ENCODE assay signal across 26 mouse cellular contexts in the genomic region with DNA sequence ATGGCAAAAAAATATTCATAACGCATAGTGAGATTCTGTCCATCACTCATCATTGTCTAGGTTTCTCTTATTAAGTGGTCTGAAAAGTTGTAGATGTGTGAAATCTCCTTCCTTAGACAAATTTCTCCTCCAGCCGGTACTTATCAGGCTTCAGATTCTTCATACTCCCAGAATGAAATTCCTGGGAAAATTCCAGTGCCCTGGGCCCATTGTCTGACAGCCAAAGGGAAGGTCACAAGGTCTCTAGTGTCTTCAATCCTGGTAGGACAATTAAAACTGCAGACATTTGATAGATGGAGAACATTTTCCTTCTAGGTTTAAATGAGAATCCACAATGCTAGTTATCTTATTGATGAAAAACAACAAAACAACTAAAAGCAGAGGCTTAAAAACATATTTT. TPM values are rescaled to one million over a fixed set of nuclear protein-coding genes. Genes with fewer than 3 reads are reported as not detected.
A peak's percentile ranks its signal among the peaks of the same experiment; 100 is the strongest.
DNase-seq lines count a peak whose midpoint lies in the region; ATAC-seq and TF ChIP-seq lines count a peak whose summit lies in the region.
"Had no signal": no experiment of that assay in that cellular context is flagged by ENCODE, and none has a peak within 500 bp of the region (broad histone marks: within the 10 kb centered on the region; RNA-seq: fewer than 3 reads in every experiment).

No protein-coding gene starts in this region.

- no peak overlapping the region for H3K4me2 ChIP-seq in lung, embryonic 14.5 days
- H3K4me2 ChIP-seq: neural tube, embryonic 13.5 days had no signal

- peak; percentile 64 for DNase-seq in lung, embryonic 14.5 days
- DNase-seq in lung, adult 2 months: no peak
- peak; percentile 37 for DNase-seq in kidney, adult 9 months
- DNase-seq in kidney, postnatal 4 days: peak; percentile 8 to 26
- peak; percentile 24 to 56 for DNase-seq in lung, postnatal 4 days
- DNase-seq in thymus, postnatal 25 days: no peak
- no peak for DNase-seq in cerebellum, adult 9-10 months
- DNase-seq in frontal cortex, postnatal 25 days (ENCODE audit: low spot score in 2 of 2): no peak
- DNase-seq: adrenal gland, postnatal 25 days; cerebellum, adult 11-12 months; cerebellum, postnatal 25 days; gastrocnemius, postnatal 25 days; midbrain, embryonic 14.5 days; right cerebral cortex, postnatal 25 days had no signal

- no peaks in the 10 kb centered on the region for H3K36me3 ChIP-seq in lung, embryonic 14.5 days (ENCODE audit: insufficient read depth)
- H3K36me3 ChIP-seq: neural tube, embryonic 13.5 days had no signal

- H3K4me1 ChIP-seq in lung, embryonic 14.5 days (ENCODE audit: insufficient read depth): peaks cover 4% of the 10 kb centered on the region; the same call in 1 of the 2 replicates
- H3K4me1 ChIP-seq in lung, adult 2 months (ENCODE audit: control insufficient read depth, insufficient read depth, low read length): no peaks in the 10 kb centered on the region
- H3K4me1 ChIP-seq: neural tube, embryonic 13.5 days had no signal

- H3K9me3 ChIP-seq in lung, embryonic 14.5 days (ENCODE audit: low read depth, low read length): no peaks in the 10 kb centered on the region
- H3K9me3 ChIP-seq: neural tube, embryonic 13.5 days had no signal

- no peak overlapping the region for H3K4me3 ChIP-seq in lung, embryonic 14.5 days (ENCODE audit: low read depth, low read length)
- H3K4me3 ChIP-seq in lung, adult 2 months (replicated peaks; ENCODE audit: extremely low read depth, low read depth, low read length): no peak overlapping the region
- H3K4me3 ChIP-seq: heart, adult 2 months; neural tube, embryonic 13.5 days had no signal

- TF ChIP-seq CTCF in lung, embryonic 14.5 days (IDR thresholded peaks at IDR 0.05; ENCODE audit: low read depth): no peak
- TF ChIP-seq CTCF in lung, adult 2 months (IDR thresholded peaks at IDR 0.05; ENCODE audit: insufficient read depth, low read length): no peak

- no peaks in the 10 kb centered on the region for H3K27me3 ChIP-seq in lung, embryonic 14.5 days (ENCODE audit: insufficient read depth, low read length)
- H3K27me3 ChIP-seq: neural tube, embryonic 13.5 days had no signal

- 35% methylated on average over 2 of the region's 2 CpGs for WGBS in lung, embryonic 14.5 days
- WGBS in lung, adult 2 months: 49% methylated on average over 2 of the region's 2 CpGs

- ATAC-seq in lung, embryonic 14.5 days (ENCODE audit: insufficient read depth): peak; percentile 28; the same call in 1 of the 2 replicates
- ATAC-seq: activated CD4-positive, CD25-positive, alpha-beta regulatory T cell, adult 4 months; forebrain, embryonic 14.5 days had no signal

- no peak overlapping the region for H3K9ac ChIP-seq in lung, embryonic 14.5 days
- H3K9ac ChIP-seq: liver, embryonic 14.5 days; neural tube, embryonic 13.5 days had no signal

- no peak overlapping the region for H3K27ac ChIP-seq in lung, embryonic 14.5 days (ENCODE audit: low read depth)
- H3K27ac ChIP-seq: liver, embryonic 14.5 days; neural tube, embryonic 13.5 days had no signal

- TF ChIP-seq POLR2A in lung, adult 2 months (IDR thresholded peaks at IDR 0.05; ENCODE audit: borderline replicate concordance, extremely low read depth, low read depth, low read length): no peak

RNA-seq across cellular contexts. Expression of gene Tfpi2, which starts 53.1 kb away (rescaled TPM):
- polyA plus RNA-seq in lung, embryonic 14.5 days (2014; fragmentation: Nextera tagmentation; extraction: Ambion mirVana): 1.7 and 2.9 TPM in 2 replicates
- 1.2 and 1.7 TPM in 2 replicates for polyA plus RNA-seq in lung, adult 2 months (2012; rRNA removed)
- polyA plus RNA-seq: activated CD4-positive, CD25-positive, alpha-beta regulatory T cell, adult 4 months had no signal

RNA-seq across cellular contexts. Expression of gene Gngt1, which starts 58.0 kb away (rescaled TPM):
- polyA plus RNA-seq in lung, embryonic 14.5 days (2014; fragmentation: Nextera tagmentation; extraction: Ambion mirVana): not detected in 2 replicates
- polyA plus RNA-seq in lung, adult 2 months (2012; rRNA removed): not detected in 2 replicates
- polyA plus RNA-seq: activated CD4-positive, CD25-positive, alpha-beta regulatory T cell, adult 4 months; embryonic facial prominence, embryonic 11.5 days; forebrain, embryonic 14.5 days; heart, adult 2 months; heart, postnatal 0 days; hindbrain, embryonic 11.5 days; limb, embryonic 14.5 days; midbrain, embryonic 14.5 days; neural tube, embryonic 13.5 days; spleen, adult 2 months; stomach, embryonic 14.5 days; urinary bladder, adult 2 months had no signal

Comparison
In these comparisons a context has a peak if more than half of its experiments do, and no peak if none do; other contexts are left out.
1. DNase-seq: peak in lung, embryonic 14.5 days (single experiment), kidney, adult 9 months (single experiment), kidney, postnatal 4 days (2 of 2) and lung, postnatal 4 days (2 of 2); none in lung, adult 2 months (single experiment), thymus, postnatal 25 days (single experiment), cerebellum, adult 9-10 months (single experiment) and frontal cortex, postnatal 25 days (0 of 2).